Mouse (Mus musculus) ES-Bruce4 (cell line): ENCODE data around the gene Nudt21.

ENCODE experiments used
- EP300 ChIP-seq: IDR thresholded peaks from 2 replicates; pipeline ENCODE4 v1.6.1; 2011; ENCODE audit warnings: low read depth, low read length; ENCODE audit not compliant: insufficient read depth
- POLR2A ChIP-seq: IDR thresholded peaks from one replicate; pipeline ENCODE4 v1.8.1; 2011; ENCODE audit warnings: low read length; ENCODE audit not compliant: insufficient read depth

GRCm38 (mm10) chr8:94012013-94012951, 24.5 kb downstream of the Nudt21 start, which contains the start of gene Amfr:
- TF ChIP-seq EP300 (no peak), POLR2A (no peak)
